Mouse (Mus musculus): ENCODE measurements around the gene Ppdpf.

Ppdpf gene

GRCm38 (mm10) chr2:181187121-181188000 lies at the start of gene Ppdpf:
Gene Ppdpf, plus strand, starts transcription at chr2:181187247.
- DNase-seq (ENCODE audit: low read depth): peak; percentile 97

- peak; percentile 65 for DNase-seq (ENCODE audit: low read depth)
Measured at GRCm38 (mm10) chr2:181139641-181140193, 47.3 kb upstream of the Ppdpf start.

GRCm38 (mm10) chr2:181142703-181143135 lies 44.3 kb upstream of the Ppdpf start:
- no peak for DNase-seq (ENCODE audit: low read depth)

GRCm38 (mm10) chr2:181143509-181144276 lies 43.4 kb upstream of the Ppdpf start:
- DNase-seq (ENCODE audit: low read depth): no peak

- no peak for DNase-seq (ENCODE audit: low read depth)
Measured at GRCm38 (mm10) chr2:181144675-181145074, 42.4 kb upstream of the Ppdpf start.

- DNase-seq (ENCODE audit: low read depth): no peak
Measured at GRCm38 (mm10) chr2:181146976-181147545, 40.0 kb upstream of the Ppdpf start.

- no peak for DNase-seq (ENCODE audit: low read depth)
Measured at GRCm38 (mm10) chr2:181147546-181148317, 39.3 kb upstream of the Ppdpf start.

- DNase-seq (ENCODE audit: low read depth): no peak
Measured at GRCm38 (mm10) chr2:181148318-181148955, 38.6 kb upstream of the Ppdpf start.

- no peak for DNase-seq (ENCODE audit: low read depth)
Measured at GRCm38 (mm10) chr2:181150281-181150680, 36.8 kb upstream of the Ppdpf start.

- no peak for DNase-seq (ENCODE audit: low read depth)
Measured at GRCm38 (mm10) chr2:181152701-181153100, 34.3 kb upstream of the Ppdpf start.

GRCm38 (mm10) chr2:181153131-181153530 lies 33.9 kb upstream of the Ppdpf start:
- no peak for DNase-seq (ENCODE audit: low read depth)

GRCm38 (mm10) chr2:181153837-181154236 lies 33.2 kb upstream of the Ppdpf start:
- DNase-seq (ENCODE audit: low read depth): peak; percentile 25

- no peak for DNase-seq (ENCODE audit: low read depth)
Measured at GRCm38 (mm10) chr2:181154361-181154760, 32.7 kb upstream of the Ppdpf start.

- DNase-seq (ENCODE audit: low read depth): no peak
Measured at GRCm38 (mm10) chr2:181154831-181155415, 32.1 kb upstream of the Ppdpf start.

- no peak for DNase-seq (ENCODE audit: low read depth)
Measured at GRCm38 (mm10) chr2:181155801-181156200, 31.2 kb upstream of the Ppdpf start.

GRCm38 (mm10) chr2:181156248-181157121 lies 30.6 kb upstream of the Ppdpf start, which contains the start of gene Eef1a2:
Gene Eef1a2, minus strand, starts transcription at chr2:181157014.
- no peak for DNase-seq (ENCODE audit: low read depth)

- no peak for DNase-seq (ENCODE audit: low read depth)
Measured at GRCm38 (mm10) chr2:181157180-181157579, 29.9 kb upstream of the Ppdpf start.

GRCm38 (mm10) chr2:181157716-181158302 lies 29.2 kb upstream of the Ppdpf start:
- DNase-seq (ENCODE audit: low read depth): peak; percentile 33

- DNase-seq (ENCODE audit: low read depth): no peak
Measured at GRCm38 (mm10) chr2:181158471-181158870, 28.6 kb upstream of the Ppdpf start.
